Mouse (Mus musculus) thymus, adult 2 months (tissue): ENCODE data around the gene Chrdl1. TPM values are rescaled to one million over a fixed set of nuclear protein-coding genes. Genes with fewer than 3 reads are reported as not detected.

ENCODE experiments used
- DNase-seq: peaks from one replicate; pipeline ENCODE4 v3.0.0; 2021
- H3K27ac ChIP-seq: fragments of 200-500 bp; 2 replicates; pipeline ENCODE4 v1.5.1; 2012; ENCODE audit warnings: low read length, control low read depth; ENCODE audit not compliant: control insufficient read depth, insufficient read depth
- H3K27me3 ChIP-seq: fragments of 200-500 bp; 2 replicates; pipeline ENCODE4 v1.6.1; 2012; ENCODE audit warnings: mild to moderate bottlenecking, low read length, moderate library complexity, mixed read lengths; ENCODE audit not compliant: control insufficient read depth, insufficient read depth
- H3K36me3 ChIP-seq: fragments of 200-500 bp; 2 replicates; pipeline ENCODE4 v1.6.1; 2012; ENCODE audit warnings: mild to moderate bottlenecking, low read length, moderate library complexity; ENCODE audit not compliant: control insufficient read depth, insufficient read depth
- H3K4me1 ChIP-seq: fragments of 200-500 bp; replicated peaks from 2 replicates; pipeline ENCODE4 v1.6.1; 2012; ENCODE audit warnings: low read length; ENCODE audit not compliant: control insufficient read depth, insufficient read depth
- H3K4me3 ChIP-seq: fragments of 200-500 bp; 2 replicates; pipeline ENCODE4 v1.5.1; 2012; ENCODE audit warnings: mild to moderate bottlenecking, low read length, control low read depth, moderate library complexity; ENCODE audit not compliant: control insufficient read depth, insufficient read depth
- CTCF ChIP-seq: fragments of 200-500 bp; IDR thresholded peaks from 2 replicates; pipeline ENCODE4 v1.5.1; 2012; ENCODE audit warnings: mild to moderate bottlenecking, control low read depth, low read length, moderate library complexity, borderline replicate concordance; ENCODE audit not compliant: control insufficient read depth, poor library complexity, insufficient read depth; ENCODE audit errors: extremely low read depth
- POLR2A ChIP-seq: fragments of 200-500 bp; IDR thresholded peaks from 2 replicates; pipeline ENCODE4 v1.6.1; 2012; ENCODE audit warnings: mild to moderate bottlenecking, low read length, control low read depth, moderate library complexity; ENCODE audit not compliant: control insufficient read depth, poor library complexity, insufficient read depth; ENCODE audit errors: extremely low read depth
- WGBS: fragments of 180-500 bp; shearing (Covaris S2); methylation state at CpG from one replicate; pipeline ENCODE4 v1.1.7; 2018; 5-methylcytosine and 5-hydroxymethylcytosine counted together
- polyA plus RNA-seq: library from polyadenylated mRNA; depleted of rRNA; stranded (reverse); fragments of >200 nt; gene quantifications from 2 replicates; pipeline ENCODE4 v1.2.3, GENCODE M21; 2012; rRNA removed

Chrdl1 gene
- polyA plus RNA-seq, 1 experiment, result 1.3 TPM

GRCm38 (mm10) chrX:143275202-143275601, 118.9 kb downstream of the Chrdl1 start:
- Histone ChIP-seq H3K4me1 (no peaks in the 10 kb centered on the region), H3K27me3 (no peaks in the 10 kb centered on the region), H3K36me3 (no peaks in the 10 kb centered on the region), H3K4me3 (no peak overlapping the region), H3K27ac (no peak overlapping the region)
- 46% methylated on average over 5 of the region's 5 CpGs for WGBS
- TF ChIP-seq CTCF (no peak), POLR2A (no peak)
- no peak for DNase-seq

DNA sequence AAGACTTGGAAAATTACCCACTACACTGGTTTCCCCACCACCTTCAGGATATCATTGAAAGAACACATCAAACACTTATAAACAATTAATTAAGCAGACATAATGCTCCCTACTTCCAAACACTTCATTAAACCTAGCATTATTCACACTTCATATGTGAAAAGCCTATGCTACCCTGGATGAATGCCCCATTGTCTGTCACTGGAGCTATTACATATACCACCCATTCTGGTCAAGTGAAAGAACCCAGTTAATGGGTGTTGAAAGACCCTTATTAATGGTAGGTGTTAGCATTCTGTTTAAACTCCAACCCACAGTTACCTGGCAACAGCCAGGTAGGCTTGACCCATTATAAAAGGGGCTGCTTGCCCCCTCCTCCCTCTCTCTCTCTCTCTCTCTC, 143.4 kb downstream of the Chrdl1 start:
- no peaks in the 10 kb centered on the region for H3K36me3 ChIP-seq
- H3K4me1 ChIP-seq, result no peaks in the 10 kb centered on the region
- no peak overlapping the region for H3K27ac ChIP-seq
- TF ChIP-seq CTCF (no peak), POLR2A (no peak)
- H3K4me3 ChIP-seq, result no peak overlapping the region
- no peak for DNase-seq
- H3K27me3 ChIP-seq, result no peaks in the 10 kb centered on the region

Other genes starting within 250 kb of the Chrdl1 start
- 0.84 and 1.1 TPM in 2 replicates for gene Pak3, start 124.3 kb upstream of the Chrdl1 start, polyA plus RNA-seq